Mouse (Mus musculus) cerebellum, postnatal 14 days (tissue): ENCODE results near the gene Prr13.

ENCODE experiments used
- DNase-seq, 2 experiments: peaks; one replicate each; pipeline ENCODE4 v3.0.0; 2021; ENCODE audit warnings: mixed read lengths in 2 of 2

Prr13 gene

DNA sequence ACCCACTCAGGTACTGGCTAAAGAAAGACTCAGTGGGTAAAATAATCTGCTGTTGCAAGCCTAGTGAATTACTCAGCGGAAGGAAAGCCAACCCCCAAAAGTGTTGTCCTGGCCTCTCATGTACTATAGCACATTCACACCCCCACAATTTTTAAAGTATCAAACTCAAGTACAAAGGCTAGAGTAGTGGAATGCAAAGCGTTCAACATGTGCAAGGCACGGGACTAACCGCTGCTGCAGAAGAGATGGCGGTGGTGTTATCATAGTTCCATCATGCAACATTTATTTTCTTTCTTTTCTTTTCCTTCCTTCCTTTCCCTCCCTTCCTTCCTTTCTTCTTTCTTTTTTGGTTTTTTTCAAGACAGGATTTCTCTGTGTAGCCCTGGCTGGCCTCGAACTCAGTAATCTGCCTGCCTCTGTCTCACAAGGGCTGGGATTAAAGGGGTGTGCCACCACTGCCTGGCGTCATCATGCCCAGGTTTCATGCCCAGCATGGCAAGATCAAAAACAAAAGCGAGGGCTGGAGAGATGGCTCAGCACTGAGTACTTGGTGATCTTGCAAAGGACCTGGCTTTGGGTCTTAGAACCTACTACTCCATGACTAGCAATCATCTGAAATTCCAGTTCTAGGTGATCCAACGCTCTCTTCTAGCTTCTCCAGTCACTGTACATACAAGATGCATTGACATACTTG lies 47.1 kb downstream of the Prr13 start:
- DNase-seq = no peak

- DNase-seq = no peak
Measured at GRCm38 (mm10) chr15:102506464-102506830, 47.6 kb downstream of the Prr13 start.

- no peak for DNase-seq
Measured at GRCm38 (mm10) chr15:102506864-102507263, 48.0 kb downstream of the Prr13 start.

DNA sequence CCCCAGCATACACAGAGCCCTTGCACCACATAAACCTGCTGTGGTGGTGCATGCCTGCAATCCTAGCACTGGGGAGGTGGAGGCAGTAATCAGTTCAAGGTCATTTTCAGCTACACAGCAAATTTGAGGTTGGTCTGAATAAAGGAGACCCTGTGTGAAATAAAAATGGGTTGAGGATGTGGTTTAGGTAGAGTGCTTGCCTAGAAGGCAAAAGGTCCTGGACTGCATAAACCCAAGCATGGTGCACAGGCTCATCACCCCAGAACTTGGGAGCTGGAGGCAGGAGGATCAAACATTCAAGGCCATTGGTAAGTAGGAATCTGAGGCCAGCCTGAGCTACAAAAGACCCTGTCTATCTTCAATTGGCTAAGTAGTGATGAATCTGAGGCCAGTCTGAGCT lies 48.7 kb downstream of the Prr13 start:
- no peak for DNase-seq

DNA sequence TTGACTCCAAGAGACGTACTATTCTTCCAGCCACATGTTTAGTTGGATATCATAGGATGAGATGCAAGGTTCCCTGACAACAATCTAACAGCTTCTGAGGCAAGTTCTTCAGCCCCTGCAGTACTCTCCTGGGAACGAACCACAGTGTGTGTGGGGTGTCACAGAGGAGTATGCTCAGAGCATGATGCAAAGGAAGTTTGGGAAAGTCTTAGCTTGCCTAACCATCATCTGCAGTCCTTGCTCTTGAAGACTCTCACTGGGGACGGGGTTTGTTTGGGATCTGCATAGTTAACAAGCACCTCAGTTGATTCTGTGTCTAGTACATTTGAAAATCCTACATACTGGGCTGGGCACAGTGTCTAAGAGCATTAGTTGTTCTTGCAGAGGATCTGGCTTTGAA lies 49.5 kb downstream of the Prr13 start:
- DNase-seq = no peak

- DNase-seq = peak in 1 of 2 experiments; percentile 40
Measured at GRCm38 (mm10) chr15:102510110-102510509, 51.3 kb downstream of the Prr13 start.

DNA sequence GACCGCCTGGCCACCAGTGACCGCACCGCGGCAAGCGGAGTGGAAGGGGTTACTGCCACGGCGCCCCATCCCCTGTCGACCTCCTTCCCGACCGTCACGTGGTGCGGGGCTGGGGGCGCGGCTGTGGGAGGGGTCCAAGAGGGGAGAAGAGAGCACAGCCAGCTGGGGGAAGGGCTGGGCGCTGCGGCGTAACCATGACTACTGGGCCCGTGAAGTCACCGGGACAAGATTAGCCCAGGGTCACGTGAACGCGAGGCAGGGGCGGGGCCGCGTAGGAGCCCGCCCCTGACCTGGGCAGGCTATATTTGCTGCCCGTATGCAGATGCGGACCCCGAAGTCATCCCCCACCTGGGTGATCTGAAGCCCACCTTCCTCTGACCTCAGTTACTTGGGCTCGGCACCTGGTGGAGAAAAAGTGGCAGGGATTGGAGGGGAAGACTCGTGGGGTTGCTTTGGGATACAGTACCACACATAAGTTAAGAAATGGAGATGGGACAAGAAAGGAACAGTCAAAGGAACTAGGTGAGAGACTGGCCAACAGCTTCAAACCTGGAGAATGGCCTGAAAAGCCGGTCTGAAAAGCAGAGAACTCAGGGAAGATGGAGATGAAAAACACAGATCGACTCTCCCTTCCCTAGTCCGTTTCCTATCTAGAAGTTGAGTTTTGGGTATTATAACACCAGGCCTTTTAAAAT lies 51.9 kb downstream of the Prr13 start:
- DNase-seq = peak; percentile 87 to 91

GRCm38 (mm10) chr15:102511285-102511833 lies 52.5 kb downstream of the Prr13 start:
- DNase-seq = peak; percentile 40 to 56

DNA sequence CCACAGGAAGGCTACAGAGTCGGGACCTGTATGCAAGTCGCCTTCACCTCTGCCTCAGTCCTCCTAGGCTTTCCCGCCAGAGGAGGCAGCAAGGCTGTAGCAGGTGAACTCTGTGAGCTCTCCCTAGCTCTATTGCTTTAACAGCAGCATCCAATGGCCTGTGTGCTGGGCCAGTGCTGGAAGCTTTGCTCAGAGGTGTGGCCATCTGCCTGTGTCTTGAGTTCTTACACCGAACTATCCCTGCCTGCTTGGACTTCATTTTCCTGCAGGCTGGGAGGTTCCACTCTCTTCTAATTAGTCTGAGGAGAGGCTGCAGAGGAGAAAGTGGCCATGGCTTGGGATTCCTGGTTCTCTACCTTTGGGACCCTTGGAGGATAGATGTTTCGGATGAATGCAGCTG lies 53.2 kb downstream of the Prr13 start:
- no peak for DNase-seq
